Mouse (Mus musculus): Measurements from ENCODE around the gene Mtmr11. TPM values are rescaled to one million over a fixed set of nuclear protein-coding genes. Genes with fewer than 3 reads are reported as not detected.

Mtmr11 gene
- total and polyA plus RNA-seq, 3 experiments: 0.81 to 2.5 (median 0.83) TPM

GRCm38 (mm10) chr3:96118702-96119101 is 43.1 kb upstream of the Mtmr11 start:
- no peak for TF ChIP-seq ELF1 (IDR thresholded peaks at IDR 0.05; ENCODE audit: low read depth, low read length)
- TF ChIP-seq CHD1 (IDR thresholded peaks at IDR 0.05; ENCODE audit: low read depth, low read length): no peak
- no peak for TF ChIP-seq CTCF (conservative IDR thresholded peaks at IDR 0.05 in 1 of 2, IDR thresholded peaks at IDR 0.05 in 1 of 2; ENCODE audit: low read depth in 2 of 2, low read length in 2 of 2)
- no peak for TF ChIP-seq RCOR1 (conservative IDR thresholded peaks at IDR 0.05; ENCODE audit: low read depth, low read length)
- no peak for TF ChIP-seq SIN3A (IDR thresholded peaks at IDR 0.05; ENCODE audit: low read length)
- no peak for TF ChIP-seq MXI1 (IDR thresholded peaks at IDR 0.05; ENCODE audit: low read depth, low read length)
- no peak for TF ChIP-seq ZNF384 (IDR thresholded peaks at IDR 0.05; ENCODE audit: low read depth, low read length)
- Histone ChIP-seq H3K9ac (ENCODE audit: insufficient read depth, low read depth) (no peak overlapping the region), H3K79me2 (replicated peaks; ENCODE audit: control insufficient read depth, extremely low read depth, insufficient read depth, poor library complexity, severe bottlenecking) (peaks cover 10% of the 10 kb centered on the region; the same call in 1 of the 2 replicates), H3K27ac (ENCODE audit: insufficient read depth, low read depth) (no peak overlapping the region), H3K27me3 (replicated peaks) (no peaks in the 10 kb centered on the region), H3K9me3 (replicated peaks; ENCODE audit: low read length) (no peaks in the 10 kb centered on the region), H3K4me2 (ENCODE audit: insufficient read depth, low read depth, poor library complexity, severe bottlenecking) (no peak overlapping the region), H3K36me3 (replicated peaks in 1 of 2; ENCODE audit: control insufficient read depth in 1 of 2, insufficient read depth in 1 of 2, low read length in 1 of 2) (peaks cover 0 to 47% of the 10 kb centered on the region in 2 experiments), H3K4me3 (replicated peaks in 1 of 3; ENCODE audit: low read depth in 2 of 3, low read length in 2 of 3, poor library complexity in 1 of 3) (no peak overlapping the region), H3K4me1 (ENCODE audit: control insufficient read depth in 1 of 2, insufficient read depth in 2 of 2) (peaks cover 0 to 26% of the 10 kb centered on the region in 2 experiments; a peak in 2 of 4 replicates)
- DNase-seq (ENCODE audit: extremely low read depth): no peak
- in situ Hi-C loops (cut with MboI; ENCODE audit: low pct_ligation_motif_present, low pct_unique_long_range_greater_than_20kb, low sequenced_read_pairs) (no loop called here), dilution Hi-C loops (cut with MboI; ENCODE audit: extremely low pct_ligation_motif_present, extremely low pct_unique_long_range_greater_than_20kb, low sequenced_read_pairs) (no loop called here)

DNA sequence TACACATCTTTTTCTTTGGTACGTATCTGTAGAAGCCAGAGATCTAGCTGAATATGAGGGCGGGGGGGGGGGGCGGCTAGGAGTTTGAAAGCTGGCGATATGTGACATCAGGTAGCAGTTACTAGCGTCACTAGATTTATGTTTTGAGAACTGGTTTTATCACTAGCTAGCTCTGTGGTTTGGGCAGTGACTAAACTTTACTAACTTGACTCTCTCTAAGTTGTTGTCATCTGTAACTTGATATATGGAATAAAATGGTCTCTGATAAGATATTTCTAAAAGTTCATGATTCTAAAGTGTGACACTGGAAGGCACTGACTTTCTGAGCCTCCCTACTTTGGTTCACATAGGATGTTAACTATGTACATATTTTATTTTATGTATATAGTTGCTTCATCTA is 37.6 kb upstream of the Mtmr11 start:
- DNase-seq (ENCODE audit: extremely low read depth): no peak
- H3K4me2 ChIP-seq (ENCODE audit: insufficient read depth, low read depth, poor library complexity, severe bottlenecking): no peak overlapping the region
- no peak overlapping the region for H3K27ac ChIP-seq (ENCODE audit: insufficient read depth, low read depth)
- no peak for TF ChIP-seq RCOR1 (conservative IDR thresholded peaks at IDR 0.05; ENCODE audit: low read depth, low read length)
- no peak for TF ChIP-seq EP300 (IDR thresholded peaks at IDR 0.05; ENCODE audit: low read length)
- TF ChIP-seq ZKSCAN1 (IDR thresholded peaks at IDR 0.05; ENCODE audit: borderline replicate concordance, low read depth, low read length): no peak
- no peak for TF ChIP-seq BHLHE40 (IDR thresholded peaks at IDR 0.05; ENCODE audit: low read depth, low read length)
- no peak for TF ChIP-seq KAT2A (IDR thresholded peaks at IDR 0.05; ENCODE audit: insufficient replicate concordance, low read length)
- TF ChIP-seq CTCF (conservative IDR thresholded peaks at IDR 0.05 in 1 of 2, IDR thresholded peaks at IDR 0.05 in 1 of 2; ENCODE audit: low read depth in 2 of 2, low read length in 2 of 2): no peak
- TF ChIP-seq CHD2 (IDR thresholded peaks at IDR 0.05; ENCODE audit: low read length): no peak
- no peak for TF ChIP-seq GABPA (IDR thresholded peaks at IDR 0.05; ENCODE audit: insufficient replicate concordance, low read depth, low read length)
- no peak for TF ChIP-seq MXI1 (IDR thresholded peaks at IDR 0.05; ENCODE audit: low read depth, low read length)
- TF ChIP-seq SIN3A (IDR thresholded peaks at IDR 0.05; ENCODE audit: low read length): no peak
- no peak for TF ChIP-seq USF2 (conservative IDR thresholded peaks at IDR 0.05; ENCODE audit: low read depth, low read length)
- no peak for TF ChIP-seq PAX5 (IDR thresholded peaks at IDR 0.05; ENCODE audit: low read length)
- H3K27me3 ChIP-seq (replicated peaks): no peaks in the 10 kb centered on the region
- H3K9me3 ChIP-seq (replicated peaks; ENCODE audit: low read length): no peaks in the 10 kb centered on the region
- H3K4me1 ChIP-seq (ENCODE audit: control insufficient read depth in 1 of 2, insufficient read depth in 2 of 2): 0 out of 4 replicates have a peak, but pooled peaks cover 0 to 3% of the 10 kb centered on the region in 2 experiments
- H3K79me2 ChIP-seq (replicated peaks; ENCODE audit: control insufficient read depth, extremely low read depth, insufficient read depth, poor library complexity, severe bottlenecking): peaks cover 5% of the 10 kb centered on the region; the same call in 1 of the 2 replicates
- in situ Hi-C loops (cut with MboI; ENCODE audit: low pct_ligation_motif_present, low pct_unique_long_range_greater_than_20kb, low sequenced_read_pairs): no loop called here
- H3K36me3 ChIP-seq (replicated peaks in 1 of 2; ENCODE audit: control insufficient read depth in 1 of 2, insufficient read depth in 1 of 2, low read length in 1 of 2): peaks cover 0 to 37% of the 10 kb centered on the region in 2 experiments
- no peak overlapping the region for H3K4me3 ChIP-seq (replicated peaks in 1 of 3; ENCODE audit: low read depth in 2 of 3, low read length in 2 of 3, poor library complexity in 1 of 3)
- dilution Hi-C loops (cut with MboI; ENCODE audit: extremely low pct_ligation_motif_present, extremely low pct_unique_long_range_greater_than_20kb, low sequenced_read_pairs): no loop called here
- H3K9ac ChIP-seq (ENCODE audit: insufficient read depth, low read depth): no peak overlapping the region

Data from CH12.LX (cell line).